Mouse (Mus musculus) neural tube, postnatal 0 days (tissue): ENCODE data around the gene Slc1a2. TPM values are rescaled to one million over a fixed set of nuclear protein-coding genes. Genes with fewer than 3 reads are reported as not detected.

ENCODE experiments used
- polyA plus RNA-seq: library from polyadenylated mRNA; unstranded; fragments of >200 nt; fragmentation: Nextera tagmentation; extraction: Ambion mirVana; gene quantifications from 2 replicates; pipeline ENCODE4 v1.2.1, GENCODE M21; 2015

Slc1a2 gene
- polyA plus RNA-seq: 35.6 and 37.9 TPM in 2 replicates

DNA sequence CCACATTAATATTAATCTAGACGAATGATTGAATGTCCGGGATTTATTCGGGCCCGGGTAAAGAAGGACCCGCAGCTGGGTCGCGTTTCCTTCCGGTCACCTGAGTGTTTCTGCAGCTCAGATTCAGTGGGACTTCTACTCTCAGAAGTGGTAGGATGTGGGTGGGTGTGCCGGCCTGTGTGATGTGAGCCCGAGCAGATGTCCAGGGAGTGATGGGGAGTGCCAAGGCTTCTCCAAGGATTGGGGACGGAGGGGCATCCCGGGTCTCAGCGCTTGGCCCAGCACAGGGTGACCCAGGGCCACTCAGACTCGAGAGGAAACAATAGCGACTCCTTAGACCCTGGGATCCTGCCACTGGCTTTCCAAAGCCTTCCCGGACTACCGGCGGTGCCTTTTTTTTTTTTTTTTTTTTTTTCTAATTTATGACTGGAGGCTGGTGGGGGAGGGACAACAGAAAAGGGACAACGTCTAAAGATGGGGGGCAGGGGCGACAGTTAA is at the start of gene Slc1a2:
Gene Slc1a2 (plus strand): TSS at position 497 of the 498 bp plus-strand sequence.

Other genes starting within 250 kb of the Slc1a2 start
- gene Fjx1, start 206.2 kb upstream of the Slc1a2 start, polyA plus RNA-seq: 47.1 and 55.3 TPM in 2 replicates
- gene Pamr1, start 108.6 kb upstream of the Slc1a2 start, polyA plus RNA-seq: 24.1 and 25.1 TPM in 2 replicates
- 6.3 and 8.1 TPM in 2 replicates for gene Cd44, start 243.0 kb downstream of the Slc1a2 start, polyA plus RNA-seq